Mouse (Mus musculus): ENCODE results near the gene Itgb8.
A peak's percentile ranks its signal among the peaks of the same experiment; 100 is the strongest.

Itgb8 gene

GRCm38 (mm10) chr12:119238696-119239415 lies at the start of gene Itgb8:
TSS of gene Itgb8 (minus strand) at chr12:119238802.
- DNase-seq (ENCODE audit: low spot score): peak; percentile 89

- DNase-seq (ENCODE audit: low spot score): no peak
Observed at GRCm38 (mm10) chr12:119276282-119276681, 37.7 kb upstream of the Itgb8 start.

DNA sequence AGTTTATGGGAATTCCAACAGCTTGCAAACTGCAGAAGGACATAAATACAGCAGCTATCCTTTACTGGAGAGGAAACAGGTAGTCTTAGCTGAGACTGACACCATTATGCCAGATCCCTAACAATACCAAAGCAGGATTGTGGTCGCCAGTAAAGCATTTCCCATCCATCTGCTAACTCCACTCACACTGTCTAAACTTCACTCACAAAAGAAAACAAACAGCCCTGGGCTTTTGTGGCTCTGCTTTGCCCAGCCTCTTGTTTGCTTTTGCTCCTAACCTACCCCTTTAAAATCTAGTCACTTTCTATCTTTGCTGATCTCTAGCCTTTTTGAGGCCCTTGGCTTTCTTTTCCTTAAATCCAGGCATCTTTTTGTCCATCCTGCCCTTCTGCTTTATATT lies 35.0 kb upstream of the Itgb8 start:
- no peak for DNase-seq (ENCODE audit: low spot score)

DNA sequence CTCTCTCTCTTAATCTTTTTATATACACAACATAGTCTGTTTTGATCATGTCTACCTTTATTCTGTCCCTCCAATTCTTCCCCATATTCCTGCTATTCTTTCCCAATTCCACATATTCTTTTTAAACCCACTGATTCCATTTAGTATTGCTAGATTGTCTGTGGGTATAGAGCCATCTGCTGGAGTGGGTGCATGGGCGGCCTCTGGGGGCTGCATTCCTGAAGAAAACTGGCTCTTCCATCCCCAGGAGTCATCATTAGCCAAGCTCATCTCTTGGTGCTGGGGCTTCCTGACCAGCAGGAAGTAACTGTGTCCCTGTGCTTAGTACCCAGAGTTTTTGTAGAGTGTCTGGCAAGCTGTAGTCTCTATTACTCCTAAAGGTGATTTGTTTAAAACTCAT lies 33.4 kb upstream of the Itgb8 start:
- DNase-seq (ENCODE audit: low spot score): no peak

- no peak for DNase-seq (ENCODE audit: low spot score)
Observed at GRCm38 (mm10) chr12:119270036-119270435, 31.4 kb upstream of the Itgb8 start.

GRCm38 (mm10) chr12:119268723-119269122 lies 30.1 kb upstream of the Itgb8 start:
- DNase-seq (ENCODE audit: low spot score): no peak

- no peak for DNase-seq (ENCODE audit: low spot score)
Observed at GRCm38 (mm10) chr12:119264506-119264905, 25.9 kb upstream of the Itgb8 start.

DNA sequence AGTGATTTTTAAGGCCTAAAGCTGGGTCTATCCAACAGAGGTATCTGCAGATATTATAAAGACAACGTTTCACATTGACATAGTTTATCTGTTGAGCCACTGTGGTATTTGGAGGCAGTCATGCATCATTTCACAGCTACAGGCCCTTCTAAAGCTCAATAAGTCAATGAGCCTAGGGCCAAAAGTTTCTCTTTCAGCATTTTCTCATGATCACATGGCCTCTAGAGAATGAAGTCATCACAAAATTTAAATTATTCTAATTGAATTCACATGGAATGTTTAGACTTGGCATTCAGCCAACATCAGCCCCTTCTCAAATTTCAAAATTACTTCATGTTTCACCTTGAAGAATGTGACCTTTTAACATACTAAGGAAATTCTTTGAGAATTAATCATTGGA lies 10.0 kb upstream of the Itgb8 start:
- DNase-seq (ENCODE audit: low spot score): no peak

DNA sequence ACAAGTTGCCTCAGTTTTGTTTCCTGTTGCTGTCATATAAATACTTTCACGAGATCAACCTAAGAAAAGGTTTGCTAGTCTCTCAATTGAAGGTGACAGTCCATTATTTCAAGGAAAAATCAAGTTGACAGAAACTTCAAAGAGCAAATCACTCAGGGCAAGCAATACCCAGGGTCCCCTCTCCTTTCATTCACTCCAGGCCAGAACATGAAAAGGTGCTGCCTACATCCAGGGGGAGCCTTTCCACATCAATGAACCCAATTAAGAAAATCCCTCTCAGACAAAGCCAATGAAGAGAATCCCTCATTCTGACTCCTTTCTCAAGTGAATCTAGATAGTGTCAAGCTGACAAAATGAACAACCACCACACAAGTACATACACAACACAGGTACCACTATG lies 2.5 kb upstream of the Itgb8 start:
- no peak for DNase-seq (ENCODE audit: low spot score)

- peak; percentile 62 for DNase-seq (ENCODE audit: low spot score)
Observed at GRCm38 (mm10) chr12:119237921-119238695, 494 bp downstream of the Itgb8 start.

DNA sequence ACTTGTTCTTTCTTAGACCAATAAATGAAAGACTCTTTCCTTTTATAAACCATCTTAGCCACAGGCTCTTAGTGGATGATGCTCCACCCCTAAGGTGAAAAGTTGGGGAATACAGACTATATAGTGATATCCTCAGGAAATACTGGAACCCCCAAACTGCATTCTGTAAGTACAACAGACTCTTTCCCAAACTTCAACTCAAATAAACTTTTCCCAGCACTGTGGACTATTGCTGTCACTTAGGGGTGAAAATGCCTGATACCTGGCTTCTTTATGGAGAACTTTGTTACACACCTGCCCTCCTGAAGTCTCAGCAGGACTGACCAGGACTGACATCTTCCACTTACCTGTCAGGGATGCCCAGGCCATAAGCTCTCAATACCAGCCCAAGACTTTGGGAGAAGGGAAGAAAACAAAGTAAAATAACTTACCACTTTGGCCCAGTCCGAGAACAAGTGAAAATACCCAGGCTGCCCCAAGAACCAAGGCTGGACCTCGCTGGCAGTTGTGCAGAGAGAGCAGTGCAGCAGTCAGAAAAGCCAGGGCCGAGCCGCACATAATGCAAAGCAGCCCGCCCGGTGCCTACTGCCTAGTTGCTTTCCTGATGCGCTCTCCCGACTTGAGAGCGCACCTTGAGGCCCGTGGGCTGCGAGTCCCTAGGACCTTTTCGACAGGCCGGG lies 1.2 kb downstream of the Itgb8 start:
- DNase-seq (ENCODE audit: low spot score): no peak

GRCm38 (mm10) chr12:119231831-119232230 lies 6.8 kb downstream of the Itgb8 start:
- no peak for DNase-seq (ENCODE audit: low spot score)

- no peak for DNase-seq (ENCODE audit: low spot score)
Observed at GRCm38 (mm10) chr12:119230444-119230843, 8.2 kb downstream of the Itgb8 start.

GRCm38 (mm10) chr12:119229601-119230000 lies 9.0 kb downstream of the Itgb8 start:
- no peak for DNase-seq (ENCODE audit: low spot score)

DNA sequence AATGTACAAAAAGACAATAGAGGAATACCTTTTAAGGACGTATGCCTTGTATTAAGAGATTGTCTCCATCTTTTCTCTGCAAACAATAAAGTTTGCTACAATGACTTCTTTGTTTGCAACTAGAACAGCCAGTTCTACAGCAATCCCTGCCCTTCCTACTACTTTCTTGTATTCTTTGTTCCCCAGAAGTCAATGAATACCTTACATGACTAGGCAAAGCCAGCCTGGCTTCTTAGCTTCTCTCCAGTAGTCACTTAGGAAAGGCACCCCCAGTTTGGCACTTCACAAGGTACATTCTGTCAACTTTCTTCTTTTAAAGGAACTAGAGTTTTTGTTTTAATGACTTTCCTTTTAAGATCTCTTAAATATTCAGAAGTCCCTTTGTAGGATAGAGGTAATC lies 10.7 kb downstream of the Itgb8 start:
- no peak for DNase-seq (ENCODE audit: low spot score)

DNA sequence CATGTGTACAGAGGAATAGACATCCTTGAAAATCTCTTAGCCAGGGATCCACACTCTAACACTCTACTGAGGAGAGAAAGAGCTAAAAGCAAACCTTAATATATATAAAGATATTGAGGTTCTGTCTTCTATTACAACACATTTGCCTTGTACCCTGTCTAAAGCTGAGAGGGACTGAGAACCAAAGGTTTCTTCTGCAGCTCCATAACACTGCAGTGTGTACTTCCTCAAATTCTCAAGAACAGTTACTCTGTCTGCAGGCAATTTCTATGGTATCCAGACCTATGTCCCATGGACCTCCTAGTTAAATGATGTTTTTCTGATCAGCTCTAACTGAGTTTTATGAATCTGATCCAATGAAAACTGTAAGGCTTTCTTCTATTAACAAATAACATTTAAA lies 13.9 kb downstream of the Itgb8 start:
- no peak for DNase-seq (ENCODE audit: low spot score)

DNA sequence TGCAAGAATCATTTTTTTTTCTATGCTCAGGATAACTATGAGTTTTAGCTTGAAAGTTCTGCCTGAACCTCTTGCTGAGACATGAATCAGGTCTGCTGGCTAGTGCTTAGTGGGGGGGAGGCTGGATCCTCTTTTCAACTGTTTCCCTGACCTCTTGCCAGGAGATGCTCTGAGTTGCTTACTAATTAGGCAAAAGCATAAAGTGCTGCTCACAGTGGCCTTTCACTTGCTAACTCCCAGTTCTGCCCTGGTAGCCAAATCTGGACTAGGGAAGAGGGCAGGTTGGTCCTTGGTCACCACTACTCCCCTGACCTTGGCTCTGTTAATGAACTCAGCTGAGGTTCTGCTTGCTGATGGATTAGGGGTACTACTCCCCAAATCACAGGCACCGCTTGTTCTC lies 19.2 kb downstream of the Itgb8 start:
- peak; percentile 28 for DNase-seq (ENCODE audit: low spot score)

GRCm38 (mm10) chr12:119217700-119218265 lies 20.8 kb downstream of the Itgb8 start:
- no peak for DNase-seq (ENCODE audit: low spot score)

DNA sequence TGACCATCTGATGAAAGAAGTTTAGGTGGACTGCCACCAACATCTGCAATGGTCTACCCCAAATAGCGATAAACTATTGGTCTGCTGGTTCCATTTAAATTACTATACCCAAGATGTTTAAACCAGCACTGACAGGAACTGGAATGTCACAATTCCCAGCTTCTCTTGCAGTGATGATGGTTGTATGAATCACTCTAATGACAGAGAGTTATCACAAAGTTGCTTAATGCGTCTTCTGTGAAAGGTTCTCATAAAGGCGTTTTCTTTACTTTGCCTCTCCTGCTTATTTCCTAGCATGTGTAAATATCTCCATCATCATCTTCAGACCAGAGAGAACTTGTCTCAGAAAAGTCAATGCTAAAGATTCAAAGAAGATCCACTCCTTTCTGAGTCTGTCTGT lies 23.4 kb downstream of the Itgb8 start:
- no peak for DNase-seq (ENCODE audit: low spot score)

GRCm38 (mm10) chr12:119211533-119211932 lies 27.1 kb downstream of the Itgb8 start:
- no peak for DNase-seq (ENCODE audit: low spot score)

GRCm38 (mm10) chr12:119210590-119210989 lies 28.0 kb downstream of the Itgb8 start:
- no peak for DNase-seq (ENCODE audit: low spot score)

GRCm38 (mm10) chr12:119210073-119210425 lies 28.6 kb downstream of the Itgb8 start:
- no peak for DNase-seq (ENCODE audit: low spot score)

Data from layer of hippocampus, adult 11-12 months (tissue).